Mouse (Mus musculus): ENCODE data around the gene Ccdc115.

The Ccdc115 gene

DNA sequence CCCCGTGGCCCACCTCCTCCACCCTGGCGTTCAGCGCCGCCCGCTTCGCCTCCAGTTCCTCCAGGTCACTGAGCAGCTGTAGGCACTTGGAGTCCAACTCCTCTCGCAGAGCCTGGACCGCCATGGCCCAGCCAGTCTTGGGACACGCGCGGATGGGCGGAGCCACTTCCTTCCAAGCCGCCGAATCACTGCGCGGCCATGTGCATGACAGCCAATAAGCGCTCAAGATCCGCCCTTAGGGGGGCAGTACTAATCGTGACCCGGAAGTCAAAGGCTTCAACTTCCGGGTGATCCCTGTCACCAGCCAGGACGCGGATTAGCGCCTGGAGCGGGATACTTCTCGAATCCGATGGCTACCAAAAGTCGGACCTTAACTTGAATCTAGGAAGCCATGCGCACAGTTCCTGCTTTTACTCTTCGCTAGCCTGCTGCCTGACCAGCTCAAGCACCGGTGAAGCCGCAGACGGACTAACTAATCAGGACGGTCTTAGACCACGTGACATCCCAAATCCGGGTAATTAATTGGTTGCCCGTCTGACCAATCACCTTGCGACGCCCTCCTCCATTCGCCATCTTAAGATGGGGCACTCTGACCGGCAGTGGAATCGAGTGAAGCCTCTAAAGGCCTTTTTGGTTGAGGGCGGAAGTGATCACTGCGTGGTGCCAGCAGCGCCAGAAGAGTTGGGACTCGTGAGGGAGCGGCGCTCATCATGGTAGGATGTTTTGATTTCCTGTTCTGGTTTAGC lies at the start of gene Ccdc115, which contains the start of gene Imp4:
Gene Ccdc115, minus strand, starts transcription at position 458 of the 746 bp plus-strand sequence.
Gene Imp4, plus strand, starts transcription at position 637 of the 746 bp plus-strand sequence.
- DNase-seq (ENCODE audit: low spot score in 2 of 2): peak; percentile 88 to 92

DNA sequence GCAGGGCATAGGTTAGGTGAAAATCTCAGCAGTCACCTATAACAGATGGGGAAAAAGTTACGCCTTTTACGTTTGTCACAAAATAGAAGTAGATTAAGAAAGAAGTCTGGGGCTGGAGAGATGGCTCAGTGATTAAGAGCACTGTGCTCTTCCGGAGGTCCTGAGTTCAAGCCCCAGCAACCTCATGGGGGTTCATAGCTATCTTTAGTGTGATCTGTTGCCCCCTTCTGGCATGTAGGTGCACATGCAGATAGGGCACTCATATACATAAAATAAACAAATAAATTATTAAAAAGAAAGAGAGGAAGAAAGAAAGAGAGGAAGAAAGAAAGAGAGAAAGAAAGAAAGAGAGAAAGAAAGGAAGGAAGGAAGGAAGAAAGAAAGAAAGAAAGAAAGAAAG lies 47.9 kb upstream of the Ccdc115 start:
- no peak for DNase-seq (ENCODE audit: low spot score in 2 of 2)

DNA sequence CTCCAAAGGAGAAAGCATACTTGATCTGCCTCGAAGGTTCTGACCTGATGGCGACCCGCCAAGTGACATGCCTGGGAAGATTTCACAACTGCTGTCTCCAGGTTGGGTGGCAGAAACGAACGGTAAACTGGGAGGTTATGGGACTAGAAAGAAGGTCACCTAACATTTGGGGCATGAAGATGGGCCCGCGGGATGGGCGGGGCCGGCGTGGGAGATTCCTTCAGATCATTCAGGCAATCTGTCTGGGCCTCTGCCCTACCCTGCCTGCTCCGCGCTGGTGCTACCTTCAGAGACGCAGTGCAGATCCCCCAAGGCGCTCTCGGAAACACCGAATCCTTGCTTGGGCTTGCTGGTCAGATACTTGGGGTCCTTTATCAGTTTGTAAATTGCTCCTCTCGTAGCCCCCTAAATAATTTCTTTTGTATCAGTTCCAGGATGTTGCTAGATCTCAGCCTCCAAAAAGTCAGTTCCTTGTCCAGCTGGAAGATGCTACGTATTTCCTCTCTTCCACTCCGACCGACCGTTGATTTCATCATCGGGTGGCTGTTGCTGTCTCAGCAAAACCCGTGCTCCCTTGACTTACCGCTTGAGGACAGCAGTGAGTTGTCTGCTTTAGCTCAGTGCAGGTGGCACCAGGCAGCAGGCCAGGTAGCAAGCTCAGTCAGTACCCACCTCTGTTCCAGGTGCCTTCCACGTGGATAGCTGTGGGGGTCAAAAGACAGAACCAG lies 46.2 kb upstream of the Ccdc115 start:
- peak; percentile 37 to 42 for DNase-seq (ENCODE audit: low spot score in 2 of 2)

DNA sequence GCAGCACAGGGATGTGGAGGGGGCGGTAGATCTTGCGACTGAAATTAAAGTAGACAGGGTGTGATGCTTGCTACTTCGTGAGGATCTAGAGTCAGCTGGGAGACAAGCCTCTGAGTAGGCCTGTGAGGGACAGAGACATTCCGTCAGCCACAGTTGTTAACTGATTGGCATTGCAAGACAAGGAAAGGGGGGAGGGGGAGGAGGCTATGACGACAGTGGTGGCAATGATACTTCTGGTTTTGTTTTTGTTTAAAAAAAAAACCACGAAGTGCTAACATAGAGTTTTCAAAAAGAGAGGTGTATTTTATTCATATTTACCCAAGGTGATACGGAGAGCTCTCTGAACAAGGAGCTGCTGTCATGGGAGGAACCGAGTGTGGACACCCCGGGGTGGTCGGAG lies 45.0 kb upstream of the Ccdc115 start:
- DNase-seq (ENCODE audit: low spot score in 2 of 2): no peak

DNA sequence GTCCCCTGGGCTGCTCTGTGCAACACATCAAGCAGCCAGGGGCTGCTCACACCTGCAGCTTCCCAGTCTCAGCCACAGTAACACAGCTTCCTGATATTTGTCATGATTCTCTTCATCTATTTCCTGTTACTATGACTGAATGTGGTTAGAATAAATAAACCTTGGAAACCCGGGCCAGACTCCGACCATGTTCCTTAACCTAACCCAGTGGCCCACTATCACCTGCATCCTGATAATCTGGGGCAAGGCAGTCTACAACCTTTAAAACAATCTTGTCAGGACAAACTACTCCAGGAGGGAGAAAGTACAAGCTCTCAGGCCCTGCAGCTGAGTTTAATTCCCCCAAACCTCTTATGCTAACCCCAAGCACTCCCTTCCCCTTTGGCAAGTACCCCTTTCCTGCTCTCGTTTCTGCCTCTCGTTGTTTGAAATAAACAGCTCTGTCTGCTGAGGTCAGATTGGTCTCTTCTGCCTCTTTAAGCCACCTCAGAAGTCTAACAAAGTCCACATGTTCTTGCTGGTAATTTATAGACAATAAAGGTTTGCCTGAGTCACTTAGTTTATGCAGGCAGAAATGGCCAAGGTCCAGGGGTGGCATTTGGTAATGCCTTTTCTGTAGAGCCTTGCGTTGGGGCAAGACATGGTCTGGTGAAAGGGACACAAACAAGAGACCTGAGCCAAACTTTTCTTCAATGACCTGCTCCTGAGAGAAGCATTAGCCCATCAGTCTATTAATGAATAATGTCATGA lies 42.6 kb upstream of the Ccdc115 start:
- no peak for DNase-seq (ENCODE audit: low spot score in 2 of 2)

DNA sequence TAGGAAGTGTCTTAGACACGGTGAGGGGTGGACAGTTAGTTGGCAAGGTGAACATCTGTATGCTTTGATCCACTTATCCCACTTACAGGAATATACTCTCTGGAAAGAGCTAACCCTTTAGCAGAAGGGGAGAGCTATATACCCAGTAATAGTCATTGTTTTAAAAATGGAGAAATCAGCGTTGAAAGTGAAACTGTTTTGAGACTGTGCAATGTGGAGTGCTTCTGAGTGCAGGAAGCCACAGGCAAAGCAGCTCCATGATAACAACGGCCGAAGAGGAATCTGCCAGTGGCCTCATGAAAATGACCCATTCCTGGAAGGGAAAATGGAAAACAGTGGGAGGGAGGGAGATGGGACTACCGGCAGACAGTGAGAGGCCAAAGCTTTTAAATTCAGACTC lies 41.3 kb upstream of the Ccdc115 start:
- DNase-seq (ENCODE audit: low spot score in 2 of 2): no peak

DNA sequence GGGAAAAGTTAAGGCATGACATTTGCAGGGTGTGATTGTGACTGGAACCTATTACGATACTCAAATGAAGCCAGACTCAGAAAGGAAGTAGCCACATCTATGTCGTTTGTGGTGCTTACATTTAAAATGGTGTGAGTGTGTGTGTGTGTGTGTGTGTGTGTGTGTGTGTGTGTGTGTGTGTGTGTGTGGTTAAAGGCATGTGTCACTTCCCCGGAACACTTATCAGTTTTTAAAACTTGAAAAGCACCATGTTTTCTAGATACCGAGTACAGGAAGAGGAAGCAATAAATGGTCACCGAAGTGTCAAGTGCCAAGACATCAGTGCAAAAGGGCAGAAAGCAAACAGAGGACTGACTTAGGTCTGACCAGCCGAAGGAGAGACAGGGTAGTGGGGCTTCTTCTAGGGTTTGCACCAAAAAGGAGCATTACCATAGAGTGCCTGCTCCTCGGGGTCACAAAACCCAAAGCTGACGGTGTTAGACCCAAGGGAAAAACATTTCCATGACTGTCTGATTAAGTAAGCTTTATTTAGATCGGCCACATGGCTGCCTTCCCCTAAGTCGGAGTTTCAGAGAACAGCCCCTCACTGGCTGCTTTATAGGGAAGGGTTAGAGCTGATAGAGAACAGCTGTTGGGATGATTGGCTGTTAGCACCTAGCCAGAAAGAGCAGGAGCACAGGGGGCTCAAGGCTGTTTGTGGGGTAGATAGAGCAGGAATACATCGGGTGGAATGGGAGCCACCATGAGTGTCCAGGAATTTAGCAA lies 39.6 kb upstream of the Ccdc115 start:
- DNase-seq (ENCODE audit: low spot score in 2 of 2): no peak

DNA sequence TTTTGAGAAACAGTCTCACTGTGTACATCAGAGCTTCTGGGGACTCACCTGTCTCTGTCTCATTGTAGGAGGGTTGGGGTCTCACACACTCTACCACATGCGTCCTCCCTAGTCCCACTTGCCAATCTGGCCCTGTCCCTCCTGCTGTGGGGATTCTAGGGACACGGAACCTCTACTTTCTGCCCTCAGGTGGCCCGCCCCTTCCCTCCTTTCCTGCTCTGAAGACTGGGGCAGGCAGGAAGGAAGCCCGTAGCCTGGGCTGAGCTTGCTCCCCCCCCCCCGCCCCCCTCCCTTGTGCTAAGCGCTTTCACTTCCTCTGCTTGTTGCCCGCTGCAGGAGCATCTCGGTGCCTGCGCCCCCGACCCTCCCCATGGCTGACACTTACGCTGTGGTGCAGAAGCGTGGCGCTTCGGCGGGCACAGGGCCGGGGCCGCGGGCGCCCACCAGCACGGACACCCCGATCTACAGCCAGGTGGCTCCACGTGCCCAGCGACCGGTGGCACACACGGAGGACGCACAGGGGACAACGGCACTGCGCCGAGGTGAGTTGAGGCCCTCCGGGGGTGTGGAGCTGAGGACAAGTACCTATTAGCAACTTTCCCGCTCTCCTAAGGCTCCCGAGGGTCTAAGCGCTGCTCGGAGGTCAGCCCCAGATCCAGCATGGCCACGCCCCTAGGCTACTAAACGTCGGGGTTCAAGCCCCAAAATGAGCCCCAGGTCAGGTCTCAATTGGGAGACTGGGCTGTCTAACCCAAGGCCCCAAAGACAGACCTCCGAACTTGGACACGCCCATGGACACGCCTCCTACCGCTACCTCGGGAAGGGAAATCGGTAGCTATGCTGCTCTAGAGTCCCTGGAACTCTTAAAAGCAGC lies 33.2 kb upstream of the Ccdc115 start:
- peak in 1 of 2 experiments; percentile 9 for DNase-seq (ENCODE audit: low spot score in 2 of 2)

DNA sequence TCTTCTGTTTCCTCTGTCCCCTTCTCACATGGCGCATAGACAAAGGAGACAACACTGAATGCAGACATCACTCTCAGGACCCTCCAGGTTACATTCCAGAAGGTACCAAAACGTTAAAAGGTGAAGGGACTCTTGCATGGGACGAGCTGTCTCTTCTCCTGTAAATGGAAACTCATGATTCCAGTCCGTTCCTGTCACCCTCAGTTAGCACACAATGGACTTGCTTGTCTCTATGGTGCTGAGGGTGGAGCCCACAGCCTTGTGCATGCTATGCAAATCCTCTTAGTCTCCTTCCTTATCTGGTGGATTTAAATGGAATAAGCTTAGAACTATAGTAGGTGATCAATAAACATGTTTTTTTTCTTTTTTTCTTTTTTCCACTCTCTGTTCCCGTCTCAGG lies 30.3 kb upstream of the Ccdc115 start:
- no peak for DNase-seq (ENCODE audit: low spot score in 2 of 2)

DNA sequence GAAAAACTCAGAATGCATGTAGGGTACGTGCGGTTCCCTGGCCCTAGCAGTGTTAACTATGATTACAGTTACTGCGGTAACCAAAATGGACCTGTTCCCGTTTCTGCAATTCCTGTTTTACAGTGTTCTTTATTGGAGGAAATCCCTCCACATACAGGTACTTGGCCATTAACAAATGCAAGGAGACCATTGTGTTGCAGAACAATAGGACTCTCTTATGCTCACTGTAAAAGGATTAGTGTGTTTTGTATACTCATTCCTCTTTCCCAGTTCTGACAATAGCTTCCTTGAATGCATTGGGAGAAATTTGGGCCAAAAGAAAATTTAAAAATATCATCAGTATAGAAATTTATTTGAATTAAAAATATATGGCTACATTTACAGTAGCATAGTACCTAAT lies 29.0 kb upstream of the Ccdc115 start:
- DNase-seq (ENCODE audit: low spot score in 2 of 2): no peak

DNA sequence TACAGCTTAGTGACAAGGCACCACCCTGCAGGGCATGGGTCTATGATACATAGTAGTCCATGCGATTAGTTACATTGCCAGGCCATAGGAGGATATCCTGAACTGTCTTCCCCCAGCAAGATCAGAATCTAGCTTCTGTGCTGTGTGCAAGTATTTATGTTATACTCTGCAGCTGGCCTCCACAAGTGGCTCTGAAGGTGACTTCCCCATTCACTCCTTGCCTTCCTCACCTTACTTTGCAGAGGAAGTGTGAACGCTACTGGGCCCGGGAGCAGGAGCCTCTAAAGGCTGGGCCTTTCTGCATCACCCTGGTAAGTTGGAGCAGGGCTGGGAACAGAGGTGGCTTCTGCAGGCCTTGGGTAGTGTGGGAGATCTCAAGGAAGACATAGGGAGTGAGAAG lies 28.6 kb upstream of the Ccdc115 start:
- no peak for DNase-seq (ENCODE audit: low spot score in 2 of 2)

DNA sequence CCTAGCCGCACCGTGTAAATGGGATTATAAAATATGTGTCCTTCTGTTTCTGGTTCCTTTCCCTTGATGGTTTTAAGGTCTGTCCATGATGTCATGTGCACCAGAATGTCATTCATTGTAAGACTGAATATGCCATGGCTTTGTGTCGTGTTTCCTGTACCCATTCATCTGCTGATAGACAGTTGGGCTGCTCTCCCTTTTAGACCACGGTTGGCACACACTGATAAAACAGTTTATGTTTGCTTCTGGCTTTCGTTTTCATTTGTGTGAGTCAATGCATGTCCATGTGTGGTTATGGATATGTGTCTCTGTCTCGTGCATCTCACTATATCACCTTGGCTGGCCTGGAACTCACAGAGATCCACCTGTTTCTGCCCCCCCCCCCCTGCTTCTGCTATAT lies 26.0 kb upstream of the Ccdc115 start:
- DNase-seq (ENCODE audit: low spot score in 2 of 2): no peak

DNA sequence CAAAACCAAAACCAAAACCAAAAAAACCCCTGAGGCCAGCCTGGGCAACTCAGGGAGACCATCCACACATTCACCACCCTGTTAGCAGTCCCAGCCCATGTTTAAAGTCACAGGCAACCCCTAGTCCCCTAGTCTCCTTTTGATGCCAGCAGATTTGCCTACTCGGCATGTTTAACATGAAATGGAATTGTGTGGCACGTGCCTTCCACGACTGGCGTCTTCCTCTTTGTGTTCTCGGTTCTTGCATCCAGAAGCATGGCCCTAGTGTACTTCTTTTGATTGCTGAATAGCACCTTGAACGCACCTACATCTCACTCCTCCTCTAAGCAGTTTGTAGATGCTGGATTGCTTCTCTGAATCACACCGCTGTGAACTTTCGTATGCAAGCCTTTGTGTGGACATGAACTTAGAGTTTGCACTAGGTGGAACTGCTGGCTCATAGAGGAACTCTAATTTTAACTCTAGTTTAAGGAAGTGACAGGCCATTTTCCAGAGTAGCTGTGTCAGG lies 24.9 kb upstream of the Ccdc115 start:
- no peak for DNase-seq (ENCODE audit: low spot score in 2 of 2)

DNA sequence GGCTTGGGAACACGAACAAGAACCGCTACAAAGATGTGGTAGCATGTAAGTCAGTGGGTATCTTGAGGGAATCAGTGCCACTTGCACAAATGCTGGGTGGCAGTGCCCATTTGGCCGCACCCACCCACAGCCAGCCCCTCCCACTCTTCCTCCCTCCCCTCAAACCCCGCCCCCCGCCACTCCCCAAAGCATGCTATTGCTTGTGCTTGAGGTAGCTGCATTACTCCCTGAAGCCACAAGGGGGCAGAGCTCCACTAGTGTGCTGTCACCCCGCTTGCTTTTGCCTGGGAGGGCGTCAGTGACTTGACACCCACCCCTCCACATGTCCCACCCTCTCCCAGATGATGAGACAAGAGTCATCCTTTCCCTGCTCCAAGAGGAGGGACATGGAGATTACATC lies 23.3 kb upstream of the Ccdc115 start:
- DNase-seq (ENCODE audit: low spot score in 2 of 2): peak in 1 of 2 experiments; percentile 56

DNA sequence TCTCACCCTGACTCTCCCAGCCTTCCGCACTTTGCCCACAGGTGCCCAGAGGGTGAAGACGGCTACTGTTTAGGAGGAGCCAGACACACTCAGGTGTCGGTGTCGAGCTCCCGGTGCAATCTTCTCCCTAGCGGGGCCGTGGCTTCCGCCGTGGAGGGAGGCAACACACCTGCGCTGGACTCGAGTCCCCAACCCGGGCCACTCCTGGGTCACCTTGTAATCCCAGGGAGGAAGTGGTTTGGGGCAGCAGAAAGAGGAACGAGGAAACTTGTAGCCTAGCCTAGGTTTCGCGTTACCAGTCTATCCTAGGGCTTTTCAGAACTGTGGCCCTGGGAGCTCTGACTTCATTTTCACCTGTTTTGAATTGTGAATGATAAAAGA lies 20.6 kb upstream of the Ccdc115 start:
- no peak for DNase-seq (ENCODE audit: low spot score in 2 of 2)

DNA sequence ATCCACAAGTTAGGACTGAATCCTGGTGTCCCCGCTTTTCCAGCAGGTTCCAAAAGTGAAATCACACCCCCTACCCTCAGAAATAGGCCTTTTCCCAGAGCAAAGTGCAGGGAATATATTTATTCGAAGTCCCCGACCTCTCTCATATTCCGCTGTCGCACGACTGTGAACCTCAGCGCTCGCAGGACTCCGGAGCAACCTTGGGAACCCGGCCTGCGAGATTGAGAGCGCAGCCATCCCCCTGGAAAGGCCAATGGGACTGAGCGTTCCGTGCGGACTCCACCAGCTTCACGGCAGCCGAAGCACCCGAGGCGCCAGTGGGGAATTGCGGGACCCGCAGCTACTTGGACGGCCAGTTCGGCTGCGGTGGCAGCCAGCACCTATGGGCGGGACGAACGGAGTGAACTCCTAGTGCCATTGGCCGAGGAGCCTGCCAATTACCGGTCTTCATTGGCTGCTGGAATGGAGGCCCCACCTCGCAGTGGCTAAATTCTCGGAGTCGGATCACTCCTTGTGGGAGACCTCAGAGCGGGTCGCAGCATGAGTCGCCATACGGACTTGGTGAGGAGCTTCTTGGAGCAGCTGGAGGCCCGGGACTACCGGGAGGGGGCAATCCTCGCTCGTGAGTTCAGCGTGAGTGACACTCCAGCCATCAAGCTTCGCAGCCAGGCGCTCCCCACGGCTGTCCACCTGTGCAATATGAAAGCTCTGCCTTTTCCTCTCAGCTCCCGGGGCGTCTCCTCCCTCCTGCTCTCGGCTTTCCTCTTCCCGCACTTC lies 20.0 kb upstream of the Ccdc115 start, which contains the start of gene Ptpn18:
Gene Ptpn18, plus strand, starts transcription at position 479 of the 777 bp plus-strand sequence.
- peak; percentile 69 to 90 for DNase-seq (ENCODE audit: low spot score in 2 of 2)

DNA sequence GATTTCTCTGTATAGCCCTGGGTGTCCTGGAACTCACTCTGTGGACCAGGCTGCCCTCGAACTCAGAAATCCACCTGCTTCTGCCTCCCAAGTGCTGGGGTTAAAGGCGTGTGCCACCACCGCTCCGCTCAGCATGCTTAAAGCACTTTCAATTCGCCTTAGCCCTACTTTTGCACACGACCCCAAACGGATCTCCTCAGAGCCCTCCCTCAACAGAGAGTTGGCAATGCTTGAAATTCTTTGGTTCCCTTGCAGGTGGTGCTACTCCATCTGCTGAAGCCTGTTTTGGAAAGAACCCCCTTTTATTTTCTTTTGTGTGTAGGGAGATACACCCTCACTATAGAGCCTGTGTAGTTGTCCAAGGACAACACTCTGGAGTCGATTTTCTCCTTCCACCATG lies 19.0 kb upstream of the Ccdc115 start:
- DNase-seq (ENCODE audit: low spot score in 2 of 2): no peak

DNA sequence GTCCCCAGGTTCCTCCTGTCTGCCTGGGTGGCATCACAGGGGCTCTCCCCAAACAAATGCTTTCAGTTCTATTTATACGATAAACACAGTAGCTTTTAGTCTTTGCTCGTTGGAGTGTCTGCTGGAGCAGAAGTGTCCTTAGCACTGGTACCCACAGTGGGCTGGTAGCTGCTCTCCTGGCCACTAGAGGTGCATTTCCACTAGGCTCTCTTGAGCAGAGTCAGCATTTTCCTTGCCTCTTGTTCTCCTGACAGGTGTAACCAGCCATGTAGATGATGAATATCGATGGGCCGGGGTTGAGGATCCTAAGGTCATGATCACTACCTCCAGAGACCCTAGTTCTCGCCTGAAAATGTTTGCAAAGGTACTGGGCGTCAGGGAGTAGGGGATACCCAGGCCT lies 3.7 kb upstream of the Ccdc115 start:
- DNase-seq (ENCODE audit: low spot score in 2 of 2): no peak

DNA sequence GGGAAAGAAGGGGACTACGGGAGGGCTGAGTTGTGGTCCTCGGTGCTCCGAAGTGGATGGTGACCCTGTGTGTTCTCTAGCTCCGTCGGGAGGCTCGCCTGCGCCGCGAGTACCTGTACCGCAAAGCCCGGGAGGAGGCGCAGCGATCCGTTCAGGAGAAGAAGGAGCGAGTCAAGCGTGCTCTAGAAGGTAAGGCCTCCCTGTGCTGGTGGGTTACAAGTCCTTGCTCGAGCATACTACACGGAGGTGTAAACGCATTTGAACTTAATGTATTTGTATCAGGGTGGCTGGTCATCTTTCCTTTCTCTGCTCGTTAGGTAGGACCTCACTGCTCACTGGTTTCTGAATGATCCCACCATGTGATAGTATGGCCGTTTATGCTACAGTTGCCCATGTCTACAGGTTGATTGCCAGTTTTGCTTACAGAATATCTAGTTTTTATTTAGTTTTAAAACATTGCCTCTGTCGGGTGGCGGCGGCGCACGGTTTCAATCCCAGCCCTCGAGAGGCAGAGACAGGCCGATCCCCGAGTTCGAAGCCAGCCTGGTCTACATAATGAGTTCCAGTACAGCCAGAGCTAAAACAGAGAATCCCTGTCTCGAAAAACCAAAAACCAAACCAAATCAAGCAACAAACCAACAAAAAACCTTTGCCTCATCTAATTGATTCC lies 624 bp upstream of the Ccdc115 start:
- DNase-seq (ENCODE audit: low spot score in 2 of 2): no peak

Data from cerebellum, postnatal 4 days (tissue).